In the genomic region with DNA sequence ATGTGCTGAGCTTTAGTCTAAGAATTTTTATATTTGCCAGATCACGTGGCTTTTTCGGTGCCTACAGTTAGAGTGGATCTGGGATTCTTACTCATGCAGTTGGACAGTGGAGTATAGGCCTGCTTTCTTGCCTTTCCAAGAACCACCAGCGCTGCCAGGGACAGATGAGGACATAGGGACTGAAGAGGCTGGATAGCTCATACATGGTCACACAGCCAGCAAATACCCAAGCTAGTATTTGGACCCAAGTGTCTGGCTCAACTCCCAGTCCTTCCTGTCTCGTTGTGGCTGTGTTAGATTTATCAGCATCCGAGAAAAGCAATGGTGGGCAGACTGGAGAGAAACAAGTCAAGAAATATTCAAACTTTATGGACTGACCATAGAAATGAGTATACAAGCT, we compare ENCODE assay signal across 9 mouse cellular contexts.
A peak's percentile ranks its signal among the peaks of the same experiment; 100 is the strongest.
DNase-seq lines count a peak whose midpoint lies in the region; ATAC-seq and TF ChIP-seq lines count a peak whose summit lies in the region.
"Had no signal": no experiment of that assay in that cellular context is flagged by ENCODE, and none has a peak within 500 bp of the region (broad histone marks: within the 10 kb centered on the region; RNA-seq: fewer than 3 reads in every experiment).

No protein-coding gene starts in this region.

- TF ChIP-seq CTCF in liver, postnatal 0 days (IDR thresholded peaks at IDR 0.05; ENCODE audit: low read depth): no peak

- DNase-seq in cerebellum, postnatal 14 days: peak; percentile 55 to 71
- DNase-seq in cerebellum, postnatal 4 days (ENCODE audit: low spot score in 2 of 2): no peak
- peak; percentile 51 for DNase-seq in 416B (ENCODE audit: low read depth)
- peak; percentile 47 to 70 for DNase-seq in heart, adult 9 months (ENCODE audit: low spot score in 2 of 2)
- DNase-seq in lung, postnatal 10 days: peak; percentile 80
- DNase-seq in spleen, adult 18-20 months: no peak
- DNase-seq in cerebellum, adult 9-11 months: no peak
- no peak for DNase-seq in liver, postnatal 0 days
- DNase-seq: kidney, adult 2 months had no signal

- no peak overlapping the region for H3K4me2 ChIP-seq in liver, postnatal 0 days (ENCODE audit: low read depth, low read length)

- no peaks in the 10 kb centered on the region for H3K9me3 ChIP-seq in liver, postnatal 0 days (ENCODE audit: low read length)

- no peaks in the 10 kb centered on the region for H3K36me3 ChIP-seq in liver, postnatal 0 days (replicated peaks; ENCODE audit: insufficient read depth, low read length)

- no peak overlapping the region for H3K4me3 ChIP-seq in liver, postnatal 0 days (ENCODE audit: low read depth, low read length)

- no peaks in the 10 kb centered on the region for H3K27me3 ChIP-seq in liver, postnatal 0 days (ENCODE audit: insufficient read depth, low read length)

- H3K27ac ChIP-seq in liver, postnatal 0 days (ENCODE audit: low read depth): no peak overlapping the region

- WGBS in liver, postnatal 0 days (ENCODE audit: insufficient replicate concordance): 75% methylated on average over 5 of the region's 5 CpGs

- H3K9ac ChIP-seq in liver, postnatal 0 days (replicated peaks): no peak overlapping the region

- TF ChIP-seq EP300 in liver, postnatal 0 days (IDR thresholded peaks at IDR 0.05; ENCODE audit: low read depth): no peak

- no peaks in the 10 kb centered on the region for H3K4me1 ChIP-seq in liver, postnatal 0 days (ENCODE audit: insufficient read depth)

- no peak for ATAC-seq in liver, postnatal 0 days

Comparison
In these comparisons a context has a peak if more than half of its experiments do, and no peak if none do; other contexts are left out.
1. DNase-seq: peak in cerebellum, postnatal 14 days (2 of 2), 416B (single experiment), heart, adult 9 months (2 of 2) and lung, postnatal 10 days (single experiment); none in cerebellum, postnatal 4 days (0 of 2), spleen, adult 18-20 months (0 of 2), cerebellum, adult 9-11 months (single experiment) and liver, postnatal 0 days (single experiment).